Mouse (Mus musculus): ENCODE data around the gene Rassf2.

Rassf2 gene

DNA sequence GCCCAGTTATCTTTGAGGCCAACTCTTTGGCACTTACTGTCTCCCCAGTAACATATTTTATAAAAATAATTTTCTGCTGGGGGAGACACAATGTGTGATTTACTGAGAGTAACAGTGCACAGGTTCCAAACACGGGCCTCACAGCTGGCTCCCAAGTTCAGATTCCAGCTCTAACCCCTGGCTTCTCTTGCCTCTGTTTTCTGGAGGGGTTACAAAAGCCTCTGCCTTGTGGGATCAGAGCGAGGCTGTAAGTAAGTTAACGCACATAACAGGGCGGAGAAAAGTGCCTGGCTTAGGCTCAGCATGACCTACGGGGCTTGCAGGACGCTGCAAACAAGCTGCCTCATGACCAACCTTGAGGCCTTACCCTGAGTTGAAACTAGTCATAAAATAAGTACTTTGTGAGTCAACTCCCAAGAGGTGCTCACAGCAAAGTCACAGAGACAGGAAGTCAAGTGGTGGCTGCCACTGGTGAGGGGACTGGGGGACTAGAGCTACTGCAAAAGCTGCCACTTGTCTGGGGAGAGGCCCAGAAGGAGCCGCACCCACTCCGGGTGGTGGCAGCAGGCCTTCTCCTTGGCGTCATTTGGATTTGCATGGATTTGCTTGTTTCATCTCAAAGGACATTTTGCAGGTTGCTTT is 25.4 kb downstream of the Rassf2 start:
- DNase-seq = no peak

- DNase-seq = no peak
Measured at GRCm38 (mm10) chr2:132003916-132004315, 26.1 kb downstream of the Rassf2 start.

DNA sequence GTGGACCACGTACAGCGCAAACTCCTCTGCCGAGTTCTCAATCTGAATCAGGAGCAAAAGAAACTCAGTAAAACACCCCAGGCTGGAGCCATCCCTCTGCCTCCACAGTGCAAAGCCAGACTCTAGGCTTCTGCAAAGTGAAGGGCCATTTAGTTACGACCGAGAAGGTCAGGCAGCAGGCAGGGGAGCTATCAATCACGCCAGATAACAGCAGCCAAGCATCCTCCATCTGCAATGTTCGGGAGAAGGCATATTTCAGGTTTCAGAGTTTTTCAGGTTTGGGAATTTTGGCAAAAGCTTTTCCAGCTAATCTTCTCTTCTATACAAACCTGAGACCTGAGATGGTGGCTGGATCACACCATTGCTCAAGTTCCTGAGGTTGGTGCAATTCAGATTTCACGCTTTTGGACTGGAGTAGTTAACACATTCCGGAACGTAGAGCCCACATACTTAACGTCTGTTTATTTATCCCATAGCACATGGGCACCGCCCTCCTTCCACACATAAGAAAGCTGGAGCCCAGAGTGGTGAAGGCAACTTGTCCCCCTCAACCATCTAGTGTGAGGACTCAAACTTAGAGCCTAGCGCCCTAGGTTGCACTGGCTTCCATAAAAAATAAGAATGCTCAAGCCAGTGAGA is 28.2 kb downstream of the Rassf2 start:
- DNase-seq = no peak

GRCm38 (mm10) chr2:131997356-131997755 is 32.7 kb downstream of the Rassf2 start:
- DNase-seq = no peak

- DNase-seq = peak; percentile 41
Measured at GRCm38 (mm10) chr2:131996369-131996768, 33.7 kb downstream of the Rassf2 start.

- DNase-seq = peak; percentile 69
Measured at GRCm38 (mm10) chr2:131995742-131996141, 34.3 kb downstream of the Rassf2 start.

DNA sequence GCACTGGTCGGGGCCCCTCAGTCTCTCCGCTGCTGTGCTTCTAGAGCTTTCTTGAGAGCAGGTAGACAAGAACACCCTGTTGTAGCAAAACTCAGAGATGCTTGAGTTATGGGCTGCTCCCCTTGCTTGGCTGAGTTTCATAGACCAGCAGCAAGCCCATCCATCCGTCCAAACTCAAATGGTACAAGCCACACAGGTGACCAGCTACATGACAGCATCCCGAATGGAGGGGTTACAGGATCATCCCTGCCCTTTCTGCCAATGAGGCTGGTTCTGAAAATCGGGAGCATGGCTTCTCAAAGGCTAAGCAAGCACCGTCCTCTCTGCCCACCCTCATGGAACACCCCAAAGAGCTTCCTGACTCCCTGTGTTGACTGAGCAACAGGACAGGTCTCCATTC is 35.1 kb downstream of the Rassf2 start:
- DNase-seq = no peak

- no peak for DNase-seq
Measured at GRCm38 (mm10) chr2:131993563-131994088, 36.4 kb downstream of the Rassf2 start.

- no peak for DNase-seq
Measured at GRCm38 (mm10) chr2:131993151-131993550, 36.9 kb downstream of the Rassf2 start.

DNA sequence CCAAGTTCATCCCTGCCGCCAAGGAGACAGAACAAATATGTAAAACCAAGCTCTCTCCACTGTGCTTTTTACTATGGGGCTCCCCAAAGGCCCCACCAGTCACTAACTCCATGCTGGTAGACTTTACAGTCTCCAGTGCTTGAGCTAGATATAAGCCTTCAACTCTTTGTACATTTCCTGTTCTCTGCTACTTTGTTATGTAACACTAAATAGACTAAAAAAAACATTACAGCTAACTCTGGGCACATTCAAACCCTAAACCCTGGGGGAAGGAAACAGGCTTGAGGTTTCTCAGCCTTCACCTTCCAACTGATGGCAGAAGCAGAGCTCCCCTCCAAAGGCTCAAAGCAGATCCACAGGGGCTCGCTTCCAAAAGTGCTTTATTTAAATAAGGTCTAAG is 37.6 kb downstream of the Rassf2 start:
- DNase-seq = no peak

DNA sequence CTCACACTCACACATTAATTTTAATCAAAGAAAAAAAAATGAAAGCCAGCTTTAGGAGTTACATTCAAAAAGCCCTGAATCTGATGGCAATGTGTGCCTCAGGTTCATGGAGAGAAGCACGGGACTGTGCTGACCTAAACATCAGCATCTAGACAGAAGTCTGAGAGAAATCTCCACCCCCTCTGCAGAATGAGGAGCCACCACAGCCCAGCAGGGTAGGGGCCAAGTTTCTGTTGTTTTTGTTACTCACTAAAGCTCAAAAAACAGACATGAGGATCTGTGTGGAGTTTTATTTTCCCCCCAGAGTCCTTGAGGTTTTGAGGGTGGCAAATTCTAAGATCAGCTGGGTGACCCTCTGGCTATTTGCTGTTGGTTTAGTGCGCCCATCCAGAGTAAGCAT is 41.5 kb downstream of the Rassf2 start:
- no peak for DNase-seq

GRCm38 (mm10) chr2:131987950-131988349 is 42.1 kb downstream of the Rassf2 start:
- no peak for DNase-seq

DNA sequence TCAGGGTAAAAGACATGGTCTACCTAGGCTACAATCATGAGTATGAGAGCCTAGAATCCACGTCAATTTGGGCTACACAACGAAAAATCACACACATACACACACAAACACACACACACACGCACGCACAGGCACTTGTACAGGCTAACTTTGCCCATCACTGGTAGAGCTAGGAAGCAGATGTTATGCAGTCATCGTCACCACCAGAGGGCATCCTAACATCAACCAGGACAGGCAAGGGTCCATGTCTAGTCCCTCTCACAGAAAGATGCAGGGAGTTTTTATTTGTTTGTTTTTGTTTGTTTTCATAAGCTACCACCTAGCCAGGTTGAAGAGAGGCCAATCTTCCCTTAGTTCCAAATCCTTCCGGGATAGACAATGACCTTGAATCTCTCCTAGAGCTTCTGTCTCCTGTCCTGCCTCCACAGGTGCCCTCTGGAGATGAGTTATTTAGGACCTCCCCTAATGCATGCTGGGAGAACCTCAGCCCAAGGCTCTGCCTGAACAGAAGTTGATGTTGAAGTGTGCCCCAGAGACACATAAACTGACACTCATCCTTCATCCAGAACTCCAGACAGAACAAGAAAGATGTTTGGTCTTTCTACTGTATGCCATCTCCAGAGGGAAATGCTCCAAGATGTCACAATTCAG is 47.4 kb downstream of the Rassf2 start:
- peak; percentile 65 for DNase-seq

- DNase-seq = no peak
Measured at GRCm38 (mm10) chr2:131980866-131981265, 49.2 kb downstream of the Rassf2 start.

- no peak for DNase-seq
Measured at GRCm38 (mm10) chr2:131976663-131977062, 53.4 kb downstream of the Rassf2 start.

- no peak for DNase-seq
Measured at GRCm38 (mm10) chr2:131971098-131971497, 59.0 kb downstream of the Rassf2 start.

DNA sequence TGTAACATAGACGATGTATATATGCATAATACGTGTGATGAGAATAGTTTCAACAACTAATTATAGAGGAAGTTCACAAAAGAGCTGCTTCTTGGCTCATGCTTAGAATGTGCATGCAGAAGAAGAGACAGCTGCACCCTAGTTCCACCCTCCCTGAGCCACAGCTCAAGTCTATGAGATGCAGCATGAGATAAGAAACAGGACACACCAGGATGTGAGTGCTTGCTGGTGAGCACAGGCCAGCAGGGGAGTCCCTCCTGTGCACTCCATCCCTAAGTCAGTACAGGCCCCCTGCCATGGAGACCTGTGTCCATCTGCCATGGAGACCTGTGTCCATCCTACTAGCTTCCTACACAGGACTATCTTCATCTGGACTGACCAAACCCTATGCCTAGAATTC is 59.5 kb downstream of the Rassf2 start:
- no peak for DNase-seq

DNA sequence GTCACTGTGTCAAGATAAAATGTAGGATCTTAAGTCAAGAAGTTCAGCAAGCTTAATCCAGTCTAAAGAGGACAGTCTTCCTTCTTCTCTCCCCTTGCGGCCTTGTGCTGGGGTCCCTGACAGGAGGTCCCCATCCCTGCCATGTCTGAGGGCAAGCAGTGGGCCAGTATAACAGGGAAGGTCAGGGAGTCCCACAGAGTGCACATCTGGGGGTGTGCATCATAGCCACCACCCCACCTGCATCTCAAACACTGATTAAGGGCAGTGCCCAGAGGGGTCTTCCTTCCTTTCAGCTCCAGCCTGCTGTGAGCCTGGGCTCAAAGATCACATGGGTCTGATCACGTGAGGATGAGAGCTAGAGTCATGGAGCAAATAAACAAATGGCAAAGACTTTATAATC is 68.4 kb downstream of the Rassf2 start:
- DNase-seq = no peak

DNA sequence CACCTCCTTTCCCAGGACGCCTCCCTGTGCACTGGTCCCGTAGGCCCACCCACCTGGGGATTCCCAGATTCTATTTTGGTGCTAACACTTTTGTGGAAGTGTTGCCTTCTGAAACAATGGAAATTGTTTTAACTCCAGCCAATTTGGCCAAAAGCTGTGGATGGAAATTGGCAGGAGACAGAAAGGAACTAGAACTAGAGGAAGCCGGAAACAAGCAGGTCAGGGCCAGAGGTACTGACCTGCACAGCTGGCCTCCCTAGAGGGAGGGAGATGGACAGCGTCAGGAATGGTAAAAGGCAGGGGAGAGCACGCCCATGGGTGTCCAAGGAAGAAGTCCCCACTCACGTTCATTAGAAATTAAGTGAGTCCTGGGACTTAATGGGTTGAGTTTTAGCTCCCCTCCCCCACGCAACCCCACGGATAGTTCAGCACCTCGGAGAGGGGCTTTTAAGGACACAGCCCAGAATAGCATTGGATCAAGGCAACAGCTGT is 72.3 kb downstream of the Rassf2 start:
- DNase-seq = no peak

GRCm38 (mm10) chr2:131956336-131957256 is 73.5 kb downstream of the Rassf2 start:
- no peak for DNase-seq

DNA sequence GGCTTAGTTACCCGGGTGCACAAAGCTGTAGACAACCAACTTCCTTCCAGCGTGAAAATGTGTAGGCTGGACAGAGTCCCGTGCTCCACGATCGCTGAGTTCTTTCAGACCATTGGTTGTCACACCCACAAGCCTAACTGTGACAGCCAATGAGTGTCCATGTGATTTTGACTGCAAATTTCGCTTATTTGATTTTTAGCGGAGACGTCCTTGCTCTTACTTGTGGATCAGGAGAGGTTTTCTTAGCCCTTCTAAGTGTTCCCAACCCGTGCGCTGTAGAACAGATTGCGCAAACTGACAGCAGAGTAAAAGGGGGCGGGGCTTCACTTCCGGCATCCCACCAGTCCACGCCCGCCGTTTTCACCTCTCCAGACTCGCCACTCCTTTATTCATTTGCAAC is 74.8 kb downstream of the Rassf2 start:
- DNase-seq = no peak

DNA sequence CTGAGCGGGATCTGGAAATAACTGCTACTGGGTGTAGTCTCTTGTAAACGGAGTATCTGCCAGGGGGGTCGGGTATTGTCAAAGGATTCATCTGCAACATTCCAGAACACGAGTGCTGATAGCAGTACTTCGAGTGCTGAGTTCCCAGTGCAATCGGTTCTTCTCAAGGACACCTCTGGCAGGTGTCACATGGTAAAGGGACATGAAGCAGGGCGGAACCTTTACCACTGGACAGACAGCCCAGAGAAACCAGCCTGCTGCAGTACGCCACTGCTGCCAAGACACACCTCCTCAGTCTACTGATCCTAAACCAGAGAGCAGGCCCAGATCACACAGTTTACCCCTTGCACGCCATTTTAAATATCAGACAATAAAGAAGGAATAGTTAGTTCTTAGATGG is 75.2 kb downstream of the Rassf2 start:
- no peak for DNase-seq

GRCm38 (mm10) chr2:131953711-131954110 is 76.3 kb downstream of the Rassf2 start:
- no peak for DNase-seq
